Mouse (Mus musculus): Measurements from ENCODE around the gene Hipk2.

DNA sequence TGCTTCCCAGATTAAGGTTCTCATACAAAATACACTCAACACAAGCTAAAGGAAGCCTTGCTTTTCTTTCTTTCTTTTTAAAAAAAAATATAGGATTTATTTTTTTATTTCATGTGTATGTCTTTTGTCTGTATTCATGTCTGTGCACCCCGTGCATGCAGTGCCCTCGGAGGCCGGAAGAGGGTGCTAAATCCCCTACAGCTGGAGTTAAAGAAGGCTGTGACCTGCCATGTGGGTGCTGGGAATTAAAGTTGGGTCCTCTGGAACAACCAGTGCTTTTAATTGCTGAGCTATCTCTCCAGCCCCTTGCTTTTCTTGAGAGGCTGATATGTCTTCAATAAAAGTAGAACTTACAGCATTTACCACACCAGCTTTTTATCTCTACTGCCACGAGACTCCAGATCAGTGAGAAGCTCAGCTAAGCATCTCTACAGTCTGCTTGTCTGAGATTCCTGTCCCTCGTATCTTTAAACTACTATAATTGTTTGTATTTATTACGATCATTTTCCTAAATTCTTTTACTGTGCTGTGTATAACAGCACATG, 25.2 kb downstream of the Hipk2 start:
- TF ChIP-seq POLR2A (IDR thresholded peaks at IDR 0.05; ENCODE audit: extremely low read depth, insufficient read depth, low read length), result no peak
- no peak for TF ChIP-seq CTCF (IDR thresholded peaks at IDR 0.05; ENCODE audit: extremely low read depth, insufficient read depth, low read length)
